ENCODE assay signal across 16 mouse cellular contexts in the genomic region with DNA sequence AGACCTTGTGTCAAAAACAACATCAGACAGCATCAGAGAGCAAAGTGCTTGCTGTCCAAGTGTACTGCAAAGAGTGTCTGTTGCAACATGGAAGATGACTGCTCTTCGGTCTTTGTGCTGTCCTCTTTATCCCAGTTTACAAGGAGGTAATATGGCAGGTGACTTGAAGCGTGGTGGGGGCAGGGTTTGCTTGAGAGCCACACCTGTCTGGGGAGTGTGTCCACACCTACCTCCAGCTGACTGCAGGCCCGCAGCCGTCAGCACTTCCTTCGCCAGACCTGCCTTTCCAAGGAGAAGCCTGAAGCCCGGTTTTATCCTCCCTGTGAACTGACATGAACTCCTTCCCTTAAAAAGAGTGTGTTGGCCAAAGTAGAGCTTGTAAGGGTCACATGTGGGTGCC.
"Had no signal": no experiment of that assay in that cellular context is flagged by ENCODE, and none has a peak within 500 bp of the region (broad histone marks: within the 10 kb centered on the region; RNA-seq: fewer than 3 reads in every experiment).

No protein-coding gene starts in this region.

- H3K27ac ChIP-seq: liver, embryonic 12.5 days; liver, embryonic 14.5 days; lung, embryonic 15.5 days; midbrain, embryonic 12.5 days; midbrain, embryonic 15.5 days; neural tube, embryonic 12.5 days; stomach, embryonic 15.5 days had no signal

- H3K4me2 ChIP-seq: liver, embryonic 12.5 days; lung, embryonic 15.5 days; midbrain, embryonic 12.5 days; midbrain, embryonic 15.5 days; neural tube, embryonic 12.5 days; stomach, embryonic 15.5 days had no signal

- H3K9ac ChIP-seq: liver, embryonic 12.5 days; liver, embryonic 14.5 days; lung, embryonic 15.5 days; midbrain, embryonic 12.5 days; midbrain, embryonic 15.5 days; neural tube, embryonic 12.5 days; stomach, embryonic 15.5 days had no signal

- H3K27me3 ChIP-seq: liver, embryonic 12.5 days; lung, embryonic 15.5 days; megakaryocyte, embryonic 14.5 days; midbrain, embryonic 12.5 days; midbrain, embryonic 15.5 days; neural tube, embryonic 12.5 days; stomach, embryonic 15.5 days had no signal

- ATAC-seq: liver, embryonic 12.5 days; lung, postnatal 0 days; midbrain, embryonic 15.5 days had no signal

- H3K36me3 ChIP-seq: liver, embryonic 12.5 days; lung, embryonic 15.5 days; midbrain, embryonic 12.5 days; midbrain, embryonic 15.5 days; neural tube, embryonic 12.5 days; stomach, embryonic 15.5 days had no signal

- DNase-seq: lung, adult 2 months; lung, postnatal 4 days; right cerebral cortex, postnatal 14 days; right cerebral cortex, postnatal 4 days; thymus, adult 18-20 months; thymus, postnatal 14 days; thymus, postnatal 36 days had no signal

- H3K9me3 ChIP-seq: liver, embryonic 12.5 days; lung, embryonic 15.5 days; megakaryocyte, embryonic 14.5 days; midbrain, embryonic 12.5 days; midbrain, embryonic 15.5 days; neural tube, embryonic 12.5 days; stomach, embryonic 15.5 days had no signal

- H3K4me3 ChIP-seq: liver, embryonic 12.5 days; lung, embryonic 15.5 days; megakaryocyte, embryonic 14.5 days; midbrain, embryonic 12.5 days; midbrain, embryonic 15.5 days; neural tube, embryonic 12.5 days; stomach, embryonic 15.5 days had no signal

- H3K4me1 ChIP-seq: liver, embryonic 12.5 days; megakaryocyte, embryonic 14.5 days; neural tube, embryonic 12.5 days; stomach, embryonic 15.5 days had no signal
